Mouse (Mus musculus) frontal cortex, postnatal 14 days (tissue): Measurements from ENCODE around the gene Fcrl6.

ENCODE experiments used
- DNase-seq, 2 experiments: peaks; one replicate each; pipeline ENCODE4 v3.0.0; 2022; ENCODE audit warnings: low spot score in 2 of 2

Gene Fcrl6

GRCm38 (mm10) chr1:172614654-172615053, 12.3 kb upstream of the Fcrl6 start:
- no peak for DNase-seq

GRCm38 (mm10) chr1:172612745-172613144, 10.4 kb upstream of the Fcrl6 start:
- no peak for DNase-seq

GRCm38 (mm10) chr1:172611304-172611703, 9.0 kb upstream of the Fcrl6 start:
- DNase-seq, result no peak

- DNase-seq, result peak in 1 of 2 experiments; percentile 32
These were observed 7.9 kb downstream of the Fcrl6 start for GRCm38 (mm10) chr1:172594495-172594894.

- no peak for DNase-seq
These were observed 8.4 kb downstream of the Fcrl6 start for GRCm38 (mm10) chr1:172593956-172594355.

GRCm38 (mm10) chr1:172593321-172593720, 9.0 kb downstream of the Fcrl6 start:
- no peak for DNase-seq

- peak in 1 of 2 experiments; percentile 14 for DNase-seq
These were observed 12.0 kb downstream of the Fcrl6 start, which contains the start of gene Slamf8 for GRCm38 (mm10) chr1:172590385-172590784. TSS of gene Slamf8 (minus strand) at chr1:172590568.

GRCm38 (mm10) chr1:172585612-172586567, 16.5 kb downstream of the Fcrl6 start:
- no peak for DNase-seq

GRCm38 (mm10) chr1:172585026-172585425, 17.3 kb downstream of the Fcrl6 start:
- no peak for DNase-seq

- no peak for DNase-seq
These were observed 18.1 kb downstream of the Fcrl6 start for GRCm38 (mm10) chr1:172584271-172584670.

GRCm38 (mm10) chr1:172582436-172582835, 19.9 kb downstream of the Fcrl6 start:
- DNase-seq, result no peak

GRCm38 (mm10) chr1:172580116-172580515, 22.2 kb downstream of the Fcrl6 start:
- DNase-seq, result no peak

GRCm38 (mm10) chr1:172567758-172568157, 34.6 kb downstream of the Fcrl6 start:
- no peak for DNase-seq

- no peak for DNase-seq
These were observed 36.2 kb downstream of the Fcrl6 start for GRCm38 (mm10) chr1:172566131-172566530.

- no peak for DNase-seq
These were observed 38.9 kb downstream of the Fcrl6 start for GRCm38 (mm10) chr1:172563465-172563828.

- peak; percentile 47 to 49 for DNase-seq
These were observed 39.5 kb downstream of the Fcrl6 start for GRCm38 (mm10) chr1:172562641-172563464.

GRCm38 (mm10) chr1:172555638-172556037, 46.7 kb downstream of the Fcrl6 start, which contains the start of gene Vsig8:
TSS of gene Vsig8 (plus strand) at chr1:172555938.
- no peak for DNase-seq

GRCm38 (mm10) chr1:172552623-172553022, 49.7 kb downstream of the Fcrl6 start:
- DNase-seq, result no peak

GRCm38 (mm10) chr1:172551009-172551408, 51.3 kb downstream of the Fcrl6 start:
- DNase-seq, result no peak

- DNase-seq, result peak in 1 of 2 experiments; percentile 27
These were observed 51.8 kb downstream of the Fcrl6 start for GRCm38 (mm10) chr1:172550551-172550951.

GRCm38 (mm10) chr1:172549717-172550116, 52.6 kb downstream of the Fcrl6 start:
- no peak for DNase-seq

- no peak for DNase-seq
These were observed 53.0 kb downstream of the Fcrl6 start for GRCm38 (mm10) chr1:172549314-172549713.
